Mouse (Mus musculus): ENCODE measurements around the gene Anapc15-ps. TPM values are rescaled to one million over a fixed set of nuclear protein-coding genes. Genes with fewer than 3 reads are reported as not detected.

Anapc15-ps gene
- total RNA-seq, 2 experiments from 2014 or later: not detected

DNA sequence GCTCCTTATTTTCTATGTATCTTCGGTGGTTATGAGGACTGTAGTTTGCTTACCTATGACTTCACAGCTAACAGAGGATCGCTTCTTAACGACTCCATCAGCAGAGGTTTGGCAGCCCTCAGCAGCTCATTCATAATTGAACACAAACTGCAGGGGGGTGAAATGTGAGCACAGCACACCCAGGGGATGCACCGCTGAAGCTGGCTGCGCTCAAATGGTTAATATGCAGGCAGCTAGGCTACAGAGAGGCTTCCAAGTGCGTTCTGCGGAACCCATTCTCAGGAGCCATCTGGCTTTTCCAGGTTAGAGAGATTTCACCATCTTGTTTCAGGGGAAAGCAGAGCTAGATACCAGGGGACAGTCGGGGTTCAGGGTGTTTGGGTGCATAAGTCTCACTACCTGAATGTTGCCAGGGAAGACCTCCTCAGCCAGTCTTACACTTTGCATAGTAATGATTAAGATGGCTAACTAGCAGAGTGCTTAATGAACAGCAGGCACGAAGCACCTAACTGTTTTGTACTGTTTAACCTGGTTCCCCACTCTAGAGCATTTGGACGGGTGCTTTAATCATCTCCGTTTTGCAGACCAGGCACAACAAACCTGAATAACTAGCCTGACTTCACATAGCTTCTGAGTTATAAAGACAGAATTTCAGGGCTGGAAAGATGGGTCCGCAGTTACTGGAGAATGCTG, 21.5 kb upstream of the Anapc15-ps start:
- ATAC-seq (replicated peaks; ENCODE audit: low FRiP score, poor library complexity, severe bottlenecking): no peak

DNA sequence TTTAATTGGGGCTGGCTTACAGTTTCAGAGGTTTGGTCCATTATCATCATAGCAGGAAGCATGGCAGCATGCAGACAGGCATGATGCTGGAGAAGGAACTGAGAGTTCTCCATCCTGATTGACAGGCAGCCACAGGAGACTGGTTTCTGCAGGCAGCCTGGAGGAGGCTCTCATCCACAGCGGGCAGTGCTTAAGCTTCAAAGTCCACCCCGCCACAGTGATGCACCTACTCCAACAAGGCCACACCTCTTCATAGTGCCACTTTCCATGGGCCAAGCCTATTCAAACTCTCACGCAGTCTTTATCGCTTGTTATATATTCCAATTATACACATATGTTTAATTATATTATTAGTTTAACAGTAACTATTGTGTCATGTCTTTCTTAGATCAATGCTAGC, 18.1 kb upstream of the Anapc15-ps start:
- ATAC-seq (replicated peaks; ENCODE audit: low FRiP score, poor library complexity, severe bottlenecking): no peak

DNA sequence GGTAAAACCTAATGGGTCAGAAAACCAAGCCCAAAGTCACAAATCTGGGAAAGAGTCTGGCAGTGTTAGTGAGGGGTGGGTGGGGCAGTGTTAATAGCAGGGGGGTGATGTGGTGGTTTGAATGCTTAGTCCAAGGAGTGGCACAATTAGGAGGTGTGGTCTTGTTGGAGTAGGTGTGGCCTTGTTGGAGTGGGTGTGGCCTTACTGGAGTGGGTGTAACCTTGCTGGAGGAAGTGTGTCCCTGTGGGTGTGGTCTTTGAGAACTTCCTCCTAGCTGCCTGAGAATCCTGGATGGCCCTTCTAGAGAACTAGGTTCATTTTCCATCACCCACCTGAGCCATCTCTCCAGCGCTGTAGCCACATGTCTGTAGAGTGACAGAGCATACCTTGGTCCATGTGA, 16.6 kb upstream of the Anapc15-ps start:
- ATAC-seq (replicated peaks; ENCODE audit: low FRiP score, poor library complexity, severe bottlenecking): no peak

DNA sequence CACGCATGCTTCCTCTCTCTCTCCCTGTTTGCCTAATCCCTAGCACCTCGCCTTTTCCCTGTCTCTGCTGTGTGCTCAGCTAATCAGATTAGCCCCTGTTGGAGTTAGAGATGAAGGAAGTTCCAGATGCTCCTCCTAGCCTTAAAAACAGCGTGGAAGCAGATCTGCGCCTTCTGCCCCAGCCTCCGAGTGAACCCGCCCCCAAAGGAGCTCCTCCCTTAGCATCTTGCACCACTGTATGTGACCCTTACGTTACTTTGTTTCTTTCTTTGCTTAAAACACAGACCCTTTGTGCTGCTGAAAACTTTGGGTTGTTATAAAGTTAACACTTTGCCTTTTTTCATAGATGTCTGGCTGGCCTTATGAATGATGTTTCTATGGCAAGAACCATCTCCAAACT, 15.8 kb upstream of the Anapc15-ps start:
- no peak for ATAC-seq (replicated peaks; ENCODE audit: low FRiP score, poor library complexity, severe bottlenecking)

DNA sequence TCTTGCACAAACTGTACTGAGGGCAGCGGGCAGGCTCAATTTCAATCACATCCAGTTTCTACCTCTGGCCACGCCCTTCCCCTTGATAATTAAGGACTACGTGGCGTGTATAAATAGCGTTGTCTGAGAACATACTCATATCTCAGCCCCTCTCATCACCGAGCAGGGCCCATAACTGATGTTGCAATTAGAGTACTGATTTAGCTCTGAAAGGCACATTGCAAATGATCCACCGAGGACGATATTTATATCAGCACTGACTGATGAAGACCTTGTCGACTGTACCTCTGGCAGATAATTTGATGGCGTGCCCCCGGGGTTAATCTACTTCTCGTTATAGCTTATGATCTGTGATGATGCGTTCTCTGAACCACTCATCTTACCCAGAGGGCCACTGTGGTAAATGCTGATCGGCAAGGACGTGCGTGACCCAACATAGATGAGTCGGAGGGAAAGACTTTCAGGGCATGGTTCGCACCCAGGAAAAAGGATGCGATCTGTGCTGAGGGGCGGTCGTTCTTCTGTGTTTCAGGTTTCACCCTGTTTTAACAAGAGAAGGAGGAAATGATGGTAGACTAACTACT, 14.4 kb upstream of the Anapc15-ps start:
- no peak for ATAC-seq (replicated peaks; ENCODE audit: low FRiP score, poor library complexity, severe bottlenecking)

DNA sequence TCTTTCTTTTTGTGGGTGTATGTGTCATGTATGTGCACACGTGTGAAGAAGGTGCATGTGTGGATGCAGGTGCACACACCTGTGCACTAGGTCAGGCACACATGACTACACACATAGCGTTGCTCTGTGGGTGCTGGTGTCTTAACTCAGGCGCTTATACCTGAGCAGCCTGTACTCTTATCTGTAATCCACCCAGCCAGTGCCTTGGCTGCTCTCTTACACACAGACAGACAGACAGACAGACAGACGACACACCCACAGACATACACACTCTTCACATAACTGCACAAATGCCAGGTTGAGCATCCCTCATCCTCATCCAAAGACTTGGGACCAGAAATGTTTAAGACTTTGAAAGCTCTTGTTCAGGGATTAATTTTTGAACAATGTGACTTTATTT, 12.8 kb upstream of the Anapc15-ps start:
- no peak for ATAC-seq (replicated peaks; ENCODE audit: low FRiP score, poor library complexity, severe bottlenecking)

DNA sequence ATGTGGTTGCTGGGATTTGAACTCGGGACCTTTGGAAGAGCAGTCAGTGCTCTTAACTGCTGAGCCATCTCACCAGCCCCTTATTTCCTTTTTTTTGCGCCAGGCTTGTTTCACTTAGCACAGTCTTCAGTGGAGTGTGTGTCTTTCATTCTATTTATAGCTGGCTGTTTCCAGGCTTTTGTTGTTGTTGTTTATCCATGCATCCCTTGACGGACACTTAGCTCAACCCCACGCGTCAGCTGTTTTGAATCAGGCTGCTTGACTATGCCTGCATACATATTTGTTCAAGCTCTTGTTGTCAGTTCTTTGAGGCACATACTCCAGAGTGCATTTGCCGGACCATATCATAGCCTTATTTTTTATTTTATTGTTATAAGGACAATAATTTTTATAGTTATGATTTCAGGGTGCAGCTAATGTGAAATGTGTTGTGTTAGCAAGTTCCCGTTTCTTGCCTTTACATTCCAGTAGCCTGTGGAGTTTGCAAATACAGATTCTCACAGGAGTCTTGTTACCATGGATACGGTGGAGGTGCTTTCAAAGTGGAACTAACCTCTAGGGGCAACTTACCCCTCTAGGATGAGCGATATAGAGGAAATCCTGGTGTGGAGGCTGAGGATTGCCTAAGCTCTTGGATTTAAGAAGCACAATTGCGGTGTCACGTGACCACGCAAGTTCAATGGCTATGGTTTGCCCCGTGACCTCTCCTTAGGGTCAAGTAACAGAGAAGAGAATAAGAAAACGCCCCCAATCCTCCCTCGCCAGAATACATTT, 11.7 kb upstream of the Anapc15-ps start:
- no peak for ATAC-seq (replicated peaks; ENCODE audit: low FRiP score, poor library complexity, severe bottlenecking)

DNA sequence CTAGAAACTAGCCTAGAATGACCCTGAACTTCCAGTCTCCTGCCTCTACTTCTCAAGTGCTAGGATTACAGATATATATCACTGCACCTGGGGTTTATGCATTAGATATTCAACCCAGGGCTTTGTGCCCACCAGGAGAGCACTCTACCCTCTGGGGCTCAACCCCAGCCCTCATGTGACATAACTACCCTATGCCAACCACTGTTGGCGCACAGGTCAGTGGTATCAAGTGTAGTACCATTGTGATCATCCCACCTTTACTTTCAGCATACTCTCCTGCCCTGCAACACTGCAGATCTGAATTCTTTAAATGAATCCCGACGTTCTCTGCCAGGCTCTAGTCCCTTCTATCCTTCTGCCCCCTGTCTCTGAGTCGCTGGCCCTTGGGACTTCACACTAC, 11.0 kb upstream of the Anapc15-ps start:
- ATAC-seq (replicated peaks; ENCODE audit: low FRiP score, poor library complexity, severe bottlenecking): no peak

DNA sequence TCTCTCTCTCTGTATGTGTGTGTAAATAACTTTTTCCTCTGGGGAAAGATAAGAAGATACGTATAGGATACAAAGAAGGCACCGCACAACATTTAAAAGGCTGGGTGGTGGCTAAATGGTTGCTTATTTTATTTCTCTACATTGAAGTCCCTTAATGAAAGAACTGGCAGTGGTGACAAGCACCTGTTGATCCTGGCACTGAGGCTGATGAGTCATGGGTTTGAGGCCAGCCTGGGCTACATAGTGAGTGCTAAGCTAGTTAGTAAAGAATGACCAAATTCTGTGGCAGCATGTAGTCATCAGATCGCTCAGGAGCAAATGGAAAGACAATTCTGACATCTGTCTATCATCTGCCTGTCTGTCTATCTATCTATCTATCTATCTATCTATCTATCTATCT, 10.5 kb upstream of the Anapc15-ps start:
- no peak for ATAC-seq (replicated peaks; ENCODE audit: low FRiP score, poor library complexity, severe bottlenecking)

DNA sequence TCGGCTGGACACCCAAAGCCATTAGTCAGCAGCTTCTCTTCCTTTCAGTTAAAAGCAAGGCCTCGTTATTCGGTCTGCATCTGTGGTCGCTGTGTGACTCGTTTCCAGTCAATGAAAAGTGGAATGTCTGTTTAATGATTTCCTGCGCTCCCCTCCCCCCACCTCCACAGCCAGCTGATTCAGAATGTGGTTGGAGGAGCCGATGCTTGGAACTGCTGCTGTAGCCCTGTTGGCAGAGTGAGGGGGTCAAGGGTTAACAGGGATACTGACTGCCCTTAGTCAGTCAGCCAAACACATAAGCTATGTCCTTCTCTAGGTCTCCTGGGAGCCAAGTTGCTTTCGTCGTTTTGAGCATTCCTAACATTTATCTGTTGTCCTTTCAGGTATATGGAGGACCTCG, 9.7 kb upstream of the Anapc15-ps start:
- ATAC-seq (replicated peaks; ENCODE audit: low FRiP score, poor library complexity, severe bottlenecking): no peak

DNA sequence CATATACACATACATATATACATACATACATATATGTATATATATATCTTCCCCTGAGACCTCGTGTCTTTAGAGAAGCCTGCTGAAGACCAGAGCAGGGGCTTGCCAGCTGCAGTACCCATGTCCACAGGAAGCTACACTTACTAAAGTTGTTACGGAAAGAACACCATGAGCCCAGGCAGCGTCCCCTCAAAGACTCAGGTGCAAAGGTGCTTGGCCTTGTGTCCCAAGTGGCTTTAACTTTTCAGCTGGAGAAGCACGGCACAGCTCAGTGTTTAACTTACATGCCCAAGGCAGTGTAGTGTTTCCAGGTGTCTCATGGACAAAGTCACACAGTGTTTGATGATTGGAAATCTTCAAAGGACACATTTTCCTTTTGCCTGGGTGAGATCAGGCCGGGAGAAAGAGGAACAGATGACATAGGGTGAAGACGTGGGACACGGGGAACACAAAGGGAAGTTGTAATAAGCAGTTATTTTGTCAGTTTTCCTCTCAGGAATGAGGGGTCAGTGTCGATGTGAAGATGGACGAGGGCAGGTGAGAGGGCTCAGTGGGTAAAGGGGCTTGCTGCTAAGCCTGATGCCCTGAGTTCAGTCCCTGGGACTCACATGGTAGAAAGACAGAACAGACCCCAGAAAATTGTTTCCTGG, 9.0 kb upstream of the Anapc15-ps start:
- no peak for ATAC-seq (replicated peaks; ENCODE audit: low FRiP score, poor library complexity, severe bottlenecking)

DNA sequence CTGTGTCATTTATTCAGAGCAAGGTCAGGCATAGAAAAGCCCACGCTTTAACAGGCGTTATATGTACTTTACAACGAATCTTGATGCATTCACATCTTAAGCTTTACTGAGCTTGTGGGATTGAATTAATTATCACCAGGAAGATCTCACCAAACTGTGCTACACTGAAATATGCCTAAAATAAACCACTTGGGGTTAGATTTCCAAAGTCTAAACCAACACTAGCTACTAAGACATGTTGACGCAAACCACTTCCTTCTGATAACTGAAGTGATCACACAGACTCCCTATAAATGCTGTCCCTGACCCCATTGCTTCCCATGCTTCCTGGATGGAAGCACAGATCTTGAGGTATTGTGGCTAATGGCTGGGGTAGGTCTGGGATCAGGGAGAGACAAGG, 8.2 kb upstream of the Anapc15-ps start:
- no peak for ATAC-seq (replicated peaks; ENCODE audit: low FRiP score, poor library complexity, severe bottlenecking)

DNA sequence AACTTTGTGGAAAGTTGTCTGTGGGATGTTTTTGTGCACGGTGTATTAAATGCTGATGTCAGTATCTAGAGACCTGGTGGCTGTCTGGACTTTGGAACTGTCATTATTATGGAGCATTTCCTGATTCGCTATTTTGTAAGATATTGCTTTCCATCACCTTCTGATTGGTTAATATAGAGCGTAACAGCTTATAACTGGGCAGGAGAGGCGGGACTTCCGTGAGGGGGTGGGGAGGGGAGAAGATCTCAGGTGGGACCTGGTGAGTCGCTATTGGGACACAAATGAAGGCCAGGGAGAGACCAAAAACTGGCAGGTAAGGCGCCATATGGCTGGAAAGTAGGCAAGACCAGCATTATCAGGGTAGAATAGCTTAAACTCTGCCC, 7.8 kb upstream of the Anapc15-ps start:
- peak; percentile 60; the same call in 1 of the 2 replicates for ATAC-seq (replicated peaks; ENCODE audit: low FRiP score, poor library complexity, severe bottlenecking)

DNA sequence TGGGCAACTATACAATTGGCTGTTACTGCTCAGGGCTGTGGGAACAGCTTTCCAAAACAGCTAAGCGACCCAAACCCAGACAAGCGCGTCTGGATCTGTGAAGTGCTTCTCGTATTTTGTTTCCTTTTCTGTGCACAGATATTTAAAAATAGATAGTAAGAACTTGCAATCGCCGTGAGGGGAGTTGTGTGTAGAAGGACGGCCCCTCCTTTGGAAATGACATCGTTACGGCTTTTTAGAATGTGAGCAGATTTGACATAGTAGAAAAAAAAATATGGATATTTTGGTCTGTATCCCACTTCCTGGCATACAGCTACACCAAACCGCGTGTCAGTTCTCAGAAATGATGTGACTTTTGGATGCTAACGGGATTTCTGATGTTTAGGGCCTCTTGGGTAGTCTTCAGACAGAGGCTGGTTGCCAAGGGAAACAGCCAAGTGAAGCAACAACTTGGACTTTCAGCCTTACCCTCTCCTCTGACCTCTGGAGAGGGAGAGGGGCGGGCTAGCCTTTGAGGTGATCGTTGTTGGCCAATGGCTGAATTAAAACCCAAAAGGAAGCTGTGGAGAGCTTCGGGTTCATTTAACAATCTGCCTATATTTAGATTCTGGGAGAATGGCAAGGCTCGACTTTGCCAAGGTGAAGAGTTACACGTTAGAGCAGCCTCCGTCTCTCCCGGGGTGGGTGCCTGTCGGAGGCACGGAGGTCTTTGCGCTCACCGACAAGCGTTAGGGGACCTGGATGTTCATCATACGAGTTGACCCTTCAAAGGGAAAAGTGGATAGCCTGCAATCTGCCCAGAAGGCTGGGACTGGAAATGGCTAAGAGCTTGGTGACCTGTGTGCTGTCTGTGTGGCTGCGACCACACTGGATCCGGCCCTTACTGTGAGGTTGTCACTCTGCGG, 7.2 kb upstream of the Anapc15-ps start:
- ATAC-seq (replicated peaks; ENCODE audit: low FRiP score, poor library complexity, severe bottlenecking): no peak

DNA sequence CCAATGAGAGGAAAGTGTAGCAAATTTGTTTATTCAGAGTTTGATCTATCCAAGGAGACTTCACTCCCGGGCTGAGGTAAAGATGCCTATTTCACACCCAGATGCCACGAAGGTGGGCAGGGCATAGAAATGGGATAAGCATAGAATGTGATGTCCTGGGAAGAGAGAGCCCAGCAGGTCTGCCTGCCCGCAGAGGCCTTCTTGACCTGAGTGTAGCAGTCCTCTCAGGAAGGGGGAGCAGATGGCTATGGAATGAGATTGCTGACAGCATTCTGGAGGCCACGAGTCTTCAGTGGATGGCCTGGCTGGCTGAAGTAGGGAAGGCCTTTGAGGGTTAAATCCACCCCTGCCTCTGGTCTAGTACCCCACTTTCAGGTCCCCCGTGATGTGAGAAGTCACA, 5.9 kb upstream of the Anapc15-ps start:
- no peak for ATAC-seq (replicated peaks; ENCODE audit: low FRiP score, poor library complexity, severe bottlenecking)

DNA sequence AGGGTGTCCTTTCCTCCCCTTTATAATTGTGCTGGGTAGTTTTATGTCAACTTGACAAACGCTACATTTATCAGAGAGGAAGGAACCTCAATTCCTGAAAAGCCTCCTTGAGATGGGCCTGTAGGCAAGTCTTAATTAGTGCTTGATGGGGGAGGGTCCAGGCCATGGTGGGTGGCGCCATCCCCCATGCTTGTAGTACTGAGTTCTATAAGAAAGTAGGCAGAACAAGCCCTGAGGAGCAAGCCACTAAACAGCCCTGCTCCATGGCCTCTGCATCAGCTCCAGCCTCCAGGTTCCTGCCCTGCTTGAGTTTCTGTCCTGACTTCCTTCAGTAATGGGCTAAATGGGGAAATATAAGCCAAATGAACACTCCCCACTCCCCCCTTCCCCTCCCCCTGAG, 5.4 kb upstream of the Anapc15-ps start:
- no peak for ATAC-seq (replicated peaks; ENCODE audit: low FRiP score, poor library complexity, severe bottlenecking)

DNA sequence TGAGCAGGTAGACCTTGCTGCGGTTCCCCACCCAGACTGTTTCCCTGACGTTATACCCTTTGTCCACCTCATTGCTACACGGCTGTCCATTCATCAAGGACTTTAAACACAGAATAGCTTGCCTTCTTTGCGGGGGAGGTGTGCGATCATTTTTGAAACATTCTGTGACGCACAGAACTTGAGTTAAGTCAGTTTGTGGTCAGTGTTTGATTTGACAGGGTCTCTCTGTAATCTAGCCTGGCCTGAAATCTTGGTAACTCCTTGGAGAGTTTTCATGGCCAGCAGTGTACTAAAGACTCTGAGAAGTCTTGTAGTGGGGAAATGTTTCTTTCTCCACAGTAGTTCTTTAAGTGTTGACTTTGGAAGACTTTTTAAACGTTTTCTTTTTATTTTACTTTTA, 5.0 kb upstream of the Anapc15-ps start:
- ATAC-seq (replicated peaks; ENCODE audit: low FRiP score, poor library complexity, severe bottlenecking): no peak

DNA sequence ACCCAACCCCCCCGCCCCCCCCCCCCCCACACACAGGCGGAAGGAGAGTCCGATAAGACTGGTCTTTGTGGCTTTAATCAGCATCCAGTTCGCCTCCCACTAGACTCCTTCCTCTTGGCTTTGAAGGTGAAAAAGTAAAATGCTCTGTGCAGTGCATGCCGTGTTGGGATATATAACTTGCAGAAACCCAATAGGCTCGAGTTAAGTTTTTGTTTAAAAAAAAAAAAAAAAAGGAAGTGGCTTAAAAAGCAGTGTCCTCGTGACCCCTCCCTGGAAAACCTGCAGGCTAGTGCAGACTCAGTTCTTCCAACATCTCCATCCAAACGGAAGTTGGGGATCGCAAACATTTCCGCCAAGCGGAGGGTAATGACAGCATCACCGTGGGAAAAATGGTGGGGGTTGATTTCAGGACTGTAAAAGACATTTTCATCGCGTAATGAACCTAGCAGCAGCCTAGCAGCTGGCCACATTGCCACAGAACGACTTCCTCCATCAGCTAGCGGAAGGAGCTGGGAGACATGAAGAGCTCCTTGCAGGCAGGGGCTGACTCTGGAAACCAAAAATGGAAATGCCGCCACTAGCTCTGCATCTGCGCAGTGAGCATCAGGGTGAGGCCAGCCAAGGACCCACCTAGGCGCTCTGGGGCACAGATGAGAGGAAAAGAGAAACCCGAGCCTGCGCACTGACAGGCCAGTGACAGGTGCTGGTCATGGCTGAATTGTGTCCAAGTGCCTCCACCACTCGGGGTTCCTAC, 4.3 kb upstream of the Anapc15-ps start:
- peak; percentile 69 for ATAC-seq (replicated peaks; ENCODE audit: low FRiP score, poor library complexity, severe bottlenecking)

DNA sequence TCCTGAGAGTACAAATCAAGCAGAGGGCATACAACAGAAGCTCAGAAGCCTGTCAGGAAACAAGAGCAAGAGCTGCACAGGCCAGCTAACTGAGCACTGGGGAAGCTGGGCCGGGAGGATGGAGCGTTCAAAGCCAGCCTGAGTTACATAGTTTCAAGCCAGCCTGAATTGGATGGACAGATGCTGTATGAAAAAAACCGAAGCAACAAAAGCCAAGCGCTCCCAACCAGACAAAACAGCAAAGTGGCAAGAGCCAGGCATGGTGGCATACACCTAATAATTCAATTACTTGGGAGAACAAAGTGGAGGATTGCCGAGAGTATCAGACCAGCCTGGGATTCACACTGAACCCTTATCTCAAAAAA, 3.7 kb upstream of the Anapc15-ps start:
- no peak for ATAC-seq (replicated peaks; ENCODE audit: low FRiP score, poor library complexity, severe bottlenecking)
